Mouse (Mus musculus) adrenal gland, postnatal 36 days (tissue): ENCODE measurements around the gene Ccdc162. TPM values are rescaled to one million over a fixed set of nuclear protein-coding genes. Genes with fewer than 3 reads are reported as not detected.

Experiments
- microRNA-seq: library from miRNA; unstranded; fragments of <30 nt; microRNA quantifications from one replicate; pipeline ENCODE4 v1.2.0, GENCODE M21; 2021
- total RNA-seq, 2 experiments: library from RNA; stranded (reverse); gene quantifications; 2 replicates each; pipeline ENCODE4 v1.2.3; 2021

Gene Ccdc162
- total RNA-seq, 2 experiments from 2014 or later: 0.33 to 0.53 TPM

Small RNAs within 50 kb of the gene (microRNA-seq; reads per million reads assigned to microRNA genes)
- not detected for gene Mir3473b

Other genes with a start within 250 kb of the Ccdc162 start
- 1 to 10 TPM; 7.8 to 9.8 TPM for gene Mical1, start 240.3 kb downstream of the Ccdc162 start, total RNA-seq
- gene Smpd2, start 226.3 kb downstream of the Ccdc162 start, total RNA-seq: 10 to 100 TPM; 20.5 to 27.0 TPM
- 1 to 10 TPM in 1 of 2 experiments, under 1 TPM in 1; 0.50 to 1.2 TPM for gene Ppil6, start 226.2 kb downstream of the Ccdc162 start, total RNA-seq
- 100 to 1,000 TPM; 215 to 243 TPM for gene Cd164, start 197.2 kb downstream of the Ccdc162 start, total RNA-seq
- gene Cep57l1, start 93.2 kb upstream of the Ccdc162 start, total RNA-seq: 1 to 10 TPM; 7.2 to 7.3 TPM
- 10 to 100 TPM; 19.9 to 22.6 TPM for gene Sesn1, start 93.3 kb upstream of the Ccdc162 start, total RNA-seq